Mouse (Mus musculus) heart, embryonic 13.5 days (tissue): ENCODE results near the gene Tprn. TPM values are rescaled to one million over a fixed set of nuclear protein-coding genes. Genes with fewer than 3 reads are reported as not detected.

Source experiments
- ATAC-seq: fragments of 200-750 bp; cut with Nextera tagmentation; 2 replicates; pipeline ENCODE4 v1.8.0; 2017; ENCODE audit warnings: moderate TSS enrichment; ENCODE audit not compliant: insufficient number of reproducible peaks, low FRiP score, low TSS enrichment; ENCODE audit errors: extremely low read depth
- H3K27ac ChIP-seq: fragments of 300-500 bp; sonication (generic); replicated peaks from 2 replicates; pipeline ENCODE4 v1.5.1; 2015; ENCODE audit warnings: moderate library complexity, mild to moderate bottlenecking, inconsistent platforms
- H3K27me3 ChIP-seq: fragments of 300-500 bp; sonication (generic); replicated peaks from 2 replicates; pipeline ENCODE4 v1.6.1; 2015; ENCODE audit warnings: mild to moderate bottlenecking, inconsistent platforms
- H3K36me3 ChIP-seq: fragments of 300-500 bp; sonication (generic); 2 replicates; pipeline ENCODE4 v1.6.1; 2015; ENCODE audit warnings: mild to moderate bottlenecking, inconsistent platforms
- H3K4me1 ChIP-seq: fragments of 300-500 bp; sonication (generic); 2 replicates; pipeline ENCODE4 v1.6.1; 2015; ENCODE audit warnings: inconsistent platforms
- H3K4me2 ChIP-seq: fragments of 300-500 bp; sonication (generic); 2 replicates; pipeline ENCODE4 v1.6.1; 2015; ENCODE audit warnings: inconsistent platforms, mild to moderate bottlenecking, moderate library complexity
- H3K4me3 ChIP-seq: fragments of 300-500 bp; sonication (generic); 2 replicates; pipeline ENCODE4 v1.5.1; 2015; ENCODE audit warnings: moderate library complexity, mild to moderate bottlenecking, inconsistent platforms
- H3K9ac ChIP-seq: fragments of 300-500 bp; sonication (generic); 2 replicates; pipeline ENCODE4 v1.6.1; 2015; ENCODE audit warnings: inconsistent platforms, mild to moderate bottlenecking, moderate library complexity
- H3K9me3 ChIP-seq: fragments of 300-500 bp; sonication (generic); 2 replicates; pipeline ENCODE4 v1.6.1; 2016; ENCODE audit warnings: inconsistent platforms
- WGBS: fragments of 180-500 bp; shearing (Covaris S2); methylation state at CpG from one replicate; pipeline ENCODE4 v1.1.7; 2015; ENCODE audit warnings: mixed read lengths; 5-methylcytosine and 5-hydroxymethylcytosine counted together
- polyA plus RNA-seq: library from polyadenylated mRNA; unstranded; fragments of >200 nt; fragmentation: Nextera tagmentation; extraction: Ambion mirVana; gene quantifications from 2 replicates; pipeline ENCODE4 v1.2.1, GENCODE M21; 2015

Gene Tprn
- polyA plus RNA-seq, 1 experiment from 2014 or later: 4.3 TPM

- Histone ChIP-seq H3K27me3 (peaks cover 19% of the 10 kb centered on the region), H3K4me2 (no peak overlapping the region), H3K9ac (no peak overlapping the region), H3K4me1 (peaks cover 61% of the 10 kb centered on the region), H3K9me3 (no peaks in the 10 kb centered on the region), H3K27ac (no peak overlapping the region), H3K4me3 (no peak overlapping the region), H3K36me3 (peaks cover 31% of the 10 kb centered on the region)
- ATAC-seq: no peak
Observed at GRCm38 (mm10) chr2:25267241-25267640, 4.8 kb downstream of the Tprn start.

GRCm38 (mm10) chr2:25267746-25268309, 5.4 kb downstream of the Tprn start:
- peaks cover 61% of the 10 kb centered on the region for H3K4me1 ChIP-seq
- no peak for ATAC-seq
- peaks cover 19% of the 10 kb centered on the region for H3K27me3 ChIP-seq
- H3K27ac ChIP-seq: no peak overlapping the region
- no peaks in the 10 kb centered on the region for H3K9me3 ChIP-seq
- H3K4me3 ChIP-seq: no peak overlapping the region
- peaks cover 31% of the 10 kb centered on the region for H3K36me3 ChIP-seq
- 69% methylated on average over 4 of the region's 4 CpGs for WGBS
- no peak overlapping the region for H3K4me2 ChIP-seq
- H3K9ac ChIP-seq: peak overlapping the region; percentile 3; the same call in 1 of the 2 replicates

GRCm38 (mm10) chr2:25271827-25272511, 9.6 kb downstream of the Tprn start, which contains the start of the genes Ssna1 and Anapc2:
TSS of gene Ssna1 (minus strand) at chr2:25272438.
TSS of gene Anapc2 (plus strand) at chr2:25272478.
- H3K36me3 ChIP-seq: peaks cover 67% of the 10 kb centered on the region

GRCm38 (mm10) chr2:25272515-25272914, 10.1 kb downstream of the Tprn start:
- Histone ChIP-seq H3K9ac (peak overlapping the region; percentile 94), H3K27ac (peak overlapping the region; percentile 74), H3K4me3 (peak overlapping the region; percentile 89), H3K4me2 (peak overlapping the region; percentile 98), H3K9me3 (no peaks in the 10 kb centered on the region), H3K36me3 (peaks cover 72% of the 10 kb centered on the region), H3K27me3 (no peaks in the 10 kb centered on the region), H3K4me1 (peaks cover 30% of the 10 kb centered on the region)
- ATAC-seq: 0 out of 2 replicates have a peak, but pooled peaks have one; percentile 38
- 0% methylated on average over 29 of the region's 29 CpGs for WGBS

More at GRCm38 (mm10) chr2:25271827-25272511, 9.6 kb downstream of the Tprn start, which contains the start of the genes Ssna1 and Anapc2:
- no peaks in the 10 kb centered on the region for H3K9me3 ChIP-seq
- H3K4me2 ChIP-seq: peak within 1 kb of the TSS; percentile 98
- H3K27ac ChIP-seq: peak within 1 kb of the TSS; percentile 86
- 0% methylated on average over 55 of the region's 55 CpGs for WGBS
- peak within 1 kb of the TSS; percentile 94 for H3K9ac ChIP-seq
- peaks cover 35% of the 10 kb centered on the region for H3K4me1 ChIP-seq
- peak; percentile 92 for ATAC-seq
- H3K27me3 ChIP-seq: no peaks in the 10 kb centered on the region
- H3K4me3 ChIP-seq: peak within 1 kb of the TSS; percentile 89

- peak overlapping the region; percentile 94 for H3K9ac ChIP-seq
- ATAC-seq: no peak
- 26% methylated on average over 16 of the region's 16 CpGs for WGBS
- peaks cover 27% of the 10 kb centered on the region for H3K4me1 ChIP-seq
- peak overlapping the region; percentile 74 for H3K27ac ChIP-seq
- H3K9me3 ChIP-seq: no peaks in the 10 kb centered on the region
- peak overlapping the region; percentile 98 for H3K4me2 ChIP-seq
- H3K36me3 ChIP-seq: peaks cover 76% of the 10 kb centered on the region
- H3K4me3 ChIP-seq: peak overlapping the region; percentile 89
- H3K27me3 ChIP-seq: no peaks in the 10 kb centered on the region
Observed at GRCm38 (mm10) chr2:25273010-25273409, 10.6 kb downstream of the Tprn start.

GRCm38 (mm10) chr2:25278928-25279882, 16.8 kb downstream of the Tprn start:
- Histone ChIP-seq H3K4me3 (no peak overlapping the region), H3K36me3 (peaks cover 98% of the 10 kb centered on the region), H3K27ac (no peak overlapping the region), H3K9ac (no peak overlapping the region), H3K27me3 (no peaks in the 10 kb centered on the region), H3K9me3 (no peaks in the 10 kb centered on the region), H3K4me1 (peaks cover under 1% of the 10 kb centered on the region; the same call in 1 of the 2 replicates), H3K4me2 (no peak overlapping the region)
- 61% methylated on average over 13 of the region's 13 CpGs for WGBS
- no peak for ATAC-seq

- Histone ChIP-seq H3K27me3 (peaks cover 35% of the 10 kb centered on the region), H3K4me1 (peaks cover 25% of the 10 kb centered on the region), H3K36me3 (peaks cover 57% of the 10 kb centered on the region), H3K9ac (no peak overlapping the region), H3K27ac (no peak overlapping the region), H3K4me2 (no peak overlapping the region), H3K9me3 (no peaks in the 10 kb centered on the region), H3K4me3 (no peak overlapping the region)
- WGBS: 97% methylated on average over 2 of the region's 2 CpGs
- ATAC-seq: no peak
Observed at GRCm38 (mm10) chr2:25285551-25285950, 23.1 kb downstream of the Tprn start.

GRCm38 (mm10) chr2:25286314-25286713, 23.9 kb downstream of the Tprn start:
- H3K27ac ChIP-seq: no peak overlapping the region
- H3K9me3 ChIP-seq: no peaks in the 10 kb centered on the region
- peaks cover 50% of the 10 kb centered on the region for H3K36me3 ChIP-seq
- H3K4me3 ChIP-seq: no peak overlapping the region
- H3K9ac ChIP-seq: no peak overlapping the region
- WGBS: 44% methylated on average over 1 of the region's 1 CpGs
- no peak for ATAC-seq
- peaks cover 42% of the 10 kb centered on the region for H3K27me3 ChIP-seq
- no peak overlapping the region for H3K4me2 ChIP-seq
- peaks cover 32% of the 10 kb centered on the region for H3K4me1 ChIP-seq

GRCm38 (mm10) chr2:25286837-25287636, 24.6 kb downstream of the Tprn start:
- H3K27ac ChIP-seq: no peak overlapping the region
- no peaks in the 10 kb centered on the region for H3K9me3 ChIP-seq
- H3K9ac ChIP-seq: no peak overlapping the region
- H3K4me3 ChIP-seq: no peak overlapping the region
- no peak overlapping the region for H3K4me2 ChIP-seq
- 43% methylated on average over 7 of the region's 7 CpGs for whole genome bisulfite sequencing
- H3K36me3 ChIP-seq: peaks cover 45% of the 10 kb centered on the region
- peaks cover 50% of the 10 kb centered on the region for H3K27me3 ChIP-seq
- no peak for ATAC-seq
- peaks cover 40% of the 10 kb centered on the region for H3K4me1 ChIP-seq

- Histone ChIP-seq H3K36me3 (peaks cover 34% of the 10 kb centered on the region), H3K9ac (no peak within 1 kb of the TSS), H3K27me3 (peaks cover 60% of the 10 kb centered on the region), H3K4me2 (no peak within 1 kb of the TSS), H3K4me1 (peaks cover 46% of the 10 kb centered on the region), H3K27ac (no peak within 1 kb of the TSS), H3K4me3 (no peak within 1 kb of the TSS), H3K9me3 (no peaks in the 10 kb centered on the region)
- no peak for ATAC-seq
- 76% methylated on average over 6 of the region's 6 CpGs for WGBS
Observed at GRCm38 (mm10) chr2:25287927-25288649, 25.7 kb downstream of the Tprn start, which contains the start of gene Tmem210. TSS of gene Tmem210 (plus strand) at chr2:25288145.
